Mouse (Mus musculus) myocyte (in vitro differentiated cells): ENCODE measurements around the gene Tenm4. TPM values are rescaled to one million over a fixed set of nuclear protein-coding genes. Genes with fewer than 3 reads are reported as not detected.

Source experiments
- H3K27me3 ChIP-seq: one replicate; pipeline ENCODE4 v1.6.1; 2011; ENCODE audit not compliant: control insufficient read depth, insufficient read depth, insufficient read length
- H3K36me3 ChIP-seq: one replicate; pipeline ENCODE4 v1.6.1; 2011; ENCODE audit not compliant: control insufficient read depth, insufficient read depth
- H3K4me2 ChIP-seq: one replicate; pipeline ENCODE4 v1.6.1; 2011; ENCODE audit warnings: low read depth, control low read depth
- H3K4me3 ChIP-seq: one replicate; pipeline ENCODE4 v1.5.1; 2011; ENCODE audit warnings: mild to moderate bottlenecking, control low read depth, moderate library complexity
- H3K79me2 ChIP-seq: one replicate; pipeline ENCODE4 v1.6.1; 2011; ENCODE audit not compliant: control insufficient read depth, insufficient read depth
- H3ac ChIP-seq: one replicate; pipeline ENCODE4 v1.6.1; 2011; ENCODE audit not compliant: control insufficient read depth, insufficient read length
- CEBPB ChIP-seq: IDR thresholded peaks from 2 replicates; pipeline ENCODE4 v1.6.1; 2011; ENCODE audit warnings: mild to moderate bottlenecking, moderate library complexity; ENCODE audit not compliant: poor library complexity, insufficient read depth, severe bottlenecking
- E2F4 ChIP-seq: IDR thresholded peaks from one replicate; pipeline ENCODE4 v1.6.1; 2011; ENCODE audit warnings: mild to moderate bottlenecking, control low read depth, moderate library complexity; ENCODE audit not compliant: insufficient read depth
- MAX ChIP-seq: IDR thresholded peaks from one replicate; pipeline ENCODE4 v1.6.1; 2011; ENCODE audit warnings: low read depth, mild to moderate bottlenecking, control low read depth
- MYOD1 ChIP-seq, 3 experiments: IDR thresholded peaks; one replicate each; pipeline ENCODE4 v1.6.1; 2011; ENCODE audit warnings: control low read depth in 2 of 3, low read depth in 2 of 3, mild to moderate bottlenecking in 2 of 3, moderate library complexity in 1 of 3; ENCODE audit not compliant: insufficient read length in 2 of 3, control insufficient read depth in 1 of 3
- MYOG ChIP-seq, 3 experiments: IDR thresholded peaks; one replicate each; pipeline ENCODE4 v1.6.1; 2011; ENCODE audit warnings: control low read depth in 2 of 3, low read depth in 2 of 3, mild to moderate bottlenecking in 2 of 3; ENCODE audit not compliant: insufficient read length in 2 of 3, control insufficient read depth in 1 of 3, insufficient read depth in 1 of 3
- POLR2A ChIP-seq: IDR thresholded peaks from one replicate; pipeline ENCODE4 v1.6.1; 2011; ENCODE audit warnings: low read depth, mild to moderate bottlenecking, control low read depth, moderate library complexity; ENCODE audit not compliant: insufficient read length
- POLR2AphosphoS2 ChIP-seq: IDR thresholded peaks from one replicate; pipeline ENCODE4 v1.6.1; 2011; ENCODE audit warnings: low read depth, control low read depth; ENCODE audit not compliant: insufficient read length
- REST ChIP-seq: IDR thresholded peaks from one replicate; pipeline ENCODE4 v1.6.1; 2011; ENCODE audit warnings: mild to moderate bottlenecking, control low read depth, moderate library complexity; ENCODE audit not compliant: insufficient read depth, insufficient read length
- SRF ChIP-seq: IDR thresholded peaks from one replicate; pipeline ENCODE4 v1.6.1; 2011; ENCODE audit warnings: low read depth; ENCODE audit not compliant: control insufficient read depth, insufficient read length
- TCF12 ChIP-seq: IDR thresholded peaks from one replicate; pipeline ENCODE4 v1.6.1; 2011; ENCODE audit warnings: mild to moderate bottlenecking, control low read depth; ENCODE audit not compliant: poor library complexity, insufficient read depth, severe bottlenecking
- TCF3 ChIP-seq: IDR thresholded peaks from one replicate; pipeline ENCODE4 v1.6.1; 2011; ENCODE audit warnings: low read depth, control low read depth; ENCODE audit not compliant: insufficient read length
- USF1 ChIP-seq: IDR thresholded peaks from one replicate; pipeline ENCODE4 v1.6.1; 2011; ENCODE audit warnings: low read depth, mild to moderate bottlenecking, control low read depth, moderate library complexity
- polyA plus RNA-seq: library from polyadenylated mRNA; unstranded; fragments of >200 nt; fragmentation: generic; extraction: Trizol; gene quantifications from one replicate; pipeline ENCODE4 v1.2.1, GENCODE M21; 2012; ENCODE audit warnings: missing spikeins

Tenm4 gene
- polyA plus RNA-seq, 1 experiment = 10.9 TPM

GRCm38 (mm10) chr7:96152431-96152830 is 18.6 kb upstream of the Tenm4 start:
- Histone ChIP-seq H3K36me3 (no peaks in the 10 kb centered on the region), H3K79me2 (no peaks in the 10 kb centered on the region), H3K4me2 (peak overlapping the region; percentile 48), H3K27me3 (no peaks in the 10 kb centered on the region), H3K4me3 (no peak overlapping the region), H3ac (no peak overlapping the region)
- TF ChIP-seq MYOD1 (IDR thresholded peaks at IDR 0.05; ENCODE audit: control insufficient read depth in 1 of 3, insufficient read length in 2 of 3, low read depth in 2 of 3) (no peak), TCF3 (no peak), REST (no peak), MAX (no peak), TCF12 (no peak), POLR2A (no peak), MYOG (IDR thresholded peaks at IDR 0.05; ENCODE audit: control insufficient read depth in 1 of 3, insufficient read depth in 1 of 3, insufficient read length in 2 of 3, low read depth in 2 of 3) (no peak), USF1 (no peak), SRF (no peak), E2F4 (no peak), CEBPB (no peak), POLR2AphosphoS2 (no peak)

GRCm38 (mm10) chr7:96152924-96153359 is 18.1 kb upstream of the Tenm4 start:
- H3ac ChIP-seq = no peak overlapping the region
- no peaks in the 10 kb centered on the region for H3K27me3 ChIP-seq
- peak overlapping the region; percentile 48 for H3K4me2 ChIP-seq
- no peaks in the 10 kb centered on the region for H3K79me2 ChIP-seq
- no peak overlapping the region for H3K4me3 ChIP-seq
- TF ChIP-seq MAX (no peak), POLR2AphosphoS2 (no peak), TCF3 (no peak), CEBPB (no peak), REST (no peak), USF1 (no peak), TCF12 (no peak), SRF (no peak), POLR2A (peak; percentile 34), MYOD1 (IDR thresholded peaks at IDR 0.05; ENCODE audit: control insufficient read depth in 1 of 3, insufficient read length in 2 of 3, low read depth in 2 of 3) (peak in 2 of 3 experiments; percentile 62 to 81), MYOG (IDR thresholded peaks at IDR 0.05; ENCODE audit: control insufficient read depth in 1 of 3, insufficient read depth in 1 of 3, insufficient read length in 2 of 3, low read depth in 2 of 3) (peak in 2 of 3 experiments; percentile 7 to 79), E2F4 (no peak)
- no peaks in the 10 kb centered on the region for H3K36me3 ChIP-seq

- H3K79me2 ChIP-seq = no peaks in the 10 kb centered on the region
- no peak overlapping the region for H3K4me2 ChIP-seq
- no peak overlapping the region for H3ac ChIP-seq
- TF ChIP-seq REST = no peak
- TF ChIP-seq MYOD1 (IDR thresholded peaks at IDR 0.05; ENCODE audit: control insufficient read depth in 1 of 3, insufficient read length in 2 of 3, low read depth in 2 of 3) = peak in 1 of 3 experiments; percentile 39
- TF ChIP-seq MYOG (IDR thresholded peaks at IDR 0.05; ENCODE audit: control insufficient read depth in 1 of 3, insufficient read depth in 1 of 3, insufficient read length in 2 of 3, low read depth in 2 of 3) = no peak
- no peak for TF ChIP-seq E2F4
- TF ChIP-seq CEBPB = no peak
- H3K4me3 ChIP-seq = no peak overlapping the region
- H3K27me3 ChIP-seq = no peaks in the 10 kb centered on the region
- H3K36me3 ChIP-seq = no peaks in the 10 kb centered on the region
Measured at GRCm38 (mm10) chr7:96154025-96154424, 17.0 kb upstream of the Tenm4 start.

GRCm38 (mm10) chr7:96156481-96157255 is 14.4 kb upstream of the Tenm4 start:
- TF ChIP-seq E2F4 (no peak), POLR2AphosphoS2 (no peak), REST (no peak), CEBPB (no peak), POLR2A (no peak), MAX (no peak), SRF (no peak), TCF12 (no peak), MYOG (IDR thresholded peaks at IDR 0.05; ENCODE audit: control insufficient read depth in 1 of 3, insufficient read depth in 1 of 3, insufficient read length in 2 of 3, low read depth in 2 of 3) (no peak), TCF3 (no peak), USF1 (no peak), MYOD1 (IDR thresholded peaks at IDR 0.05; ENCODE audit: control insufficient read depth in 1 of 3, insufficient read length in 2 of 3, low read depth in 2 of 3) (no peak)
- Histone ChIP-seq H3K79me2 (no peaks in the 10 kb centered on the region), H3K4me2 (no peak overlapping the region), H3ac (no peak overlapping the region), H3K27me3 (no peaks in the 10 kb centered on the region), H3K36me3 (no peaks in the 10 kb centered on the region), H3K4me3 (no peak overlapping the region)
